Mouse (Mus musculus): ENCODE measurements at regions not wholly inside any gene's neighbourhood (a gene's known extent, or its start where the extent isn't known, plus 50 kb on each side); places are given as distances from the start of the nearest gene placed in this dataset.

GRCm38 (mm10) chr3:104712711-104713110 is 68.1 kb upstream of the Ppm1j start:
- no peak for DNase-seq (ENCODE audit: low spot score in 2 of 2)

- peak; percentile 41 to 42 for DNase-seq (ENCODE audit: low spot score in 2 of 2)
These were observed 66.8 kb upstream of the Ppm1j start for GRCm38 (mm10) chr3:104713836-104714631.

DNA sequence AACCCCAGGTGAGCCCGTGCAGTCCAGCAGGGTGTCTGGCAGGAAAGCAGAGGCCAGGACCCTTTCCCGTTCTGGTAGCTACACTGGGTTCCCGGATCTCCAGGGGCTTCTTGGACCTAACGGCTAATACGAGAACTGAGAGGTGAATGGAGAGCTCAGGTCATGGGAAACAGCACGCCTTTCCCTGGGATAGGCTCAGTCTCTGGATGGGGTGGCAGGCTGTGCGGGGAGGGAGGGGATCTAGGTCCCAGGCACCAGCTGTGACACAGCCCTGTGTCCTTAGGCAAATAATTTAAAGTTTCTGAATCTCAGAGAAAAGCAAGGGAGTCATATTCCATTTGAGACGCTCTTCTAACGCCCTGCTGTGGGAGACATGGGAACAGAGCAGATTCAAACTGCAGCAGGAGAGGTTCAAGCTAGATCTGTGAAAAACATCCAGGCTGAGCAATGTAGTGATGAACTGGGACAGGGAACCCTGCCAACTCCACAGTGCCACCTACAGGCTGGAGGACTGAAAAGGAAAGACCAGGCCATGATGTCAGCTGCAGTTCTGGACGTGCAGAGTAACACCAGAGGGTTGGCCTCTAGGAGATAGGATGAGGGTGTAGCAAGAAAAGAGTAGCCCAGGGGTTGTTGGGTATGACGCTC is 66.1 kb upstream of the Ppm1j start:
- DNase-seq (ENCODE audit: low spot score in 2 of 2), result no peak
